Mouse (Mus musculus) telencephalon, adult 2 months (tissue): ENCODE measurements at regions not wholly inside any gene's neighbourhood (a gene's known extent, or its start where the extent isn't known, plus 50 kb on each side); places are given as distances from the start of the nearest gene placed in this dataset.
"Not testable (repeated sequence)": the region's sequence is repeated elsewhere in the genome, so short reads cannot be mapped to it uniquely, and the experiment has no call there.

Experiments
- DNase-seq: peaks from one replicate; pipeline ENCODE4 v3.0.0-alpha.2; 2011; ENCODE audit warnings: low read depth, low spot score

DNA sequence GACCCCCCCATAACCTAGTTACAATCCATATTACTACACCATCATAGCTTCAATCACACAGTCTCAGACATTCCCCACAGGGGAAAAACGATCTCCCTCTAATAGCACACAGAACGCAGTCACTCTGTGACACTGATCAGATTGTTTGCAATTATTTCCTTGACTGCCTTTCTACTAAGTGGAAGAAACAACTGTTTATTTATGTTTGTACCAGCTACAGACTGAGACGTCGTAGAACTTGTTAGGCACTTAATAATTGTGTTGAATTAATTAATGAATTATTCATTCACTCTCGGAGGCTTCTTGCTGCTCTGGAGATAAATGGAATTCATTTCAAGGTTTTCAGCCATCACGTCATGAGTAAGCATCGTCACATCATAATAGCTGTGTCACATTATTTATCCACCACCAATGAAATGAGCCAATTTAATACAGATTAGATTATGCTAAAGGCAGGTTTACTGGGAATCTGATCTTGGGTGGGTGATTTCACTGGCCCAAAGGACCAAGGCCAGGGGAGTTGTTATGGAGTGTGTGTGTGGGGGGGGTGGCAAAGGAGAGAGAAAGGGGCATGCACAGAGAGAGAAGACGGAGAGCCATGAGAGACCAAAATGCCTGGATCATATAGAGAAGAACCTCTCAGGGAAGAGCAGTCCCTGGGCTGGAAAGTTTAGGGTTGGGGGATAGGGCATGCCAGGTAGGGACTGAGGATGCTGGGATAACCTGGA is 355.7 kb upstream of the Zwint start:
- DNase-seq = no peak

DNA sequence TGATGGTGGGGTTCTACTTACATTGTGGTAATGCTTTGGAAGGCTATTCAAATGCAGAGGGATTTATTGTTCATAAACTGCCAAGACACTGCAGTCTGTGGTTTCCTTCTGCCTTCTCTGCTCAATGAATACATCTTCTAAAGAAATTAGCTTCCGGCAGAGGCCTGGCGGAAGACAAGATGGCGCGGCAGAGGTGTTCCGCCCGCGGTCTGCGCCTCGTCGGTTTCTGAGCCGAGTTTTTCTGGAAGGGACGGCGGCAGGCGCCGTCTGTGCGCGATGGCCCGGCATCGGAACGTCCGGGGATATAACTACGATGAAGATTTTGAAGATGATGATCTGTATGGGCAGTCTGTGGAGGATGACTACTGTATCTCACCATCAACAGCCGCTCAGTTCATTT is 345.6 kb upstream of the Zwint start:
- DNase-seq = not testable (repeated sequence)

GRCm38 (mm10) chr10:72318308-72318707 is 336.3 kb upstream of the Zwint start:
- DNase-seq = no peak

GRCm38 (mm10) chr10:72320307-72320706 is 334.3 kb upstream of the Zwint start:
- no peak for DNase-seq

DNA sequence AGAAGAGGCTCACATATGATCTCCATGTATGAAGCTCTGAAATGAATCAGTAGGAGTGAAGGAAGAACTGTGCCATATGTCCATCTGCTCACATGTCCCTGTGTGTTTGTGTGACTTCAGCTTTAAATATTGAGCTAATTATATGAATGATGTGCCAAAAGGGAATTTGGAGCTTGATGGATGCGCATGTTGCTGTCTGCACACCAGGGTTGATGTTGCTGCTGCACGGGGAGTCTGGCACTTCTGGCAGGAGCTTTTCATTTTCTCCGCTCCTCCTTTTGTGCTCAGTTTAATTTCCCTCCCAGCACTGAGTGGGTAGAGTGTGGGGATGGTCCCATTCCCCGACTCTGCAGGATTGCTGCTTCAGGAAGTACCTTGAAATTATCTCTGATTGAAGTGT is 328.0 kb upstream of the Zwint start:
- no peak for DNase-seq

DNA sequence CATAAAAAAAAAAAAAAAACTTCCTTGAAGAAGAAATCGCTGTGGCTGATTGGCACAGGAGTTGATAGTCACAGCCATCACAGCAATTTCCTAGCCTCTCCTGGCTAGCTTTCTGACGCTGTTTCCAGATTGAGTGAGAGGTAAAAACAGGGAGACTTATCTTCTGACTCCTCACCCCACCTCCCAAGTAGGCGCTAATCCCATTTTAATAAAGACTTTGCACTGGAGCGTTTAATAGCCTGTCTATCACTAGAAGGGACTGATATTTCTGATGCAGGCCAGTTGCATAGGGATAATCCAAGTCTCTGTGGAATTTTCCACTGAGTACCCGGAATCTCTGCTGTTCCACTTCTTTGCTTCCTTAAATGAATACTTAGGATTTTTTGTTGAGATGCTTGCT is 307.4 kb upstream of the Zwint start:
- no peak for DNase-seq

- DNase-seq = no peak
Measured at GRCm38 (mm10) chr10:72347949-72348663, 306.5 kb upstream of the Zwint start.

- DNase-seq = peak; percentile 12
Measured at GRCm38 (mm10) chr10:72352810-72353209, 301.8 kb upstream of the Zwint start.

DNA sequence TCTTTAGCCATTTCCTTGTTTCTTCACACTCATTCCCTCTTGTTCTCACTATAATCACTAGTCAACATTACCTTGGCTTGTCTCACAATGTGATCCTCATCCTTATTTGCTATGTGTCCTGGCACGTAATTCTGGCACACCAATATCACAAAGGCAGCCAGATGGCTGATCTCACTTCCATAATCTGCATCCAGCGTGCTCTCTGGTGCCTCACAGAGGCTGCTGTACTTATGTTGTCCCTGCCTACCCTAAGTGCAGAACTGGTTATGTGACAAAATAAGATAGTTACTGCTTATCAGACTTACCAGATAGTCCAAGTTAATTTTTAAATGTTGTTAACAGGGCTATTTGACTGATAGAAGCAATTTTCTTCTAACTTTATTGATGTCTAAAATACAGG is 301.1 kb upstream of the Zwint start:
- DNase-seq = no peak

DNA sequence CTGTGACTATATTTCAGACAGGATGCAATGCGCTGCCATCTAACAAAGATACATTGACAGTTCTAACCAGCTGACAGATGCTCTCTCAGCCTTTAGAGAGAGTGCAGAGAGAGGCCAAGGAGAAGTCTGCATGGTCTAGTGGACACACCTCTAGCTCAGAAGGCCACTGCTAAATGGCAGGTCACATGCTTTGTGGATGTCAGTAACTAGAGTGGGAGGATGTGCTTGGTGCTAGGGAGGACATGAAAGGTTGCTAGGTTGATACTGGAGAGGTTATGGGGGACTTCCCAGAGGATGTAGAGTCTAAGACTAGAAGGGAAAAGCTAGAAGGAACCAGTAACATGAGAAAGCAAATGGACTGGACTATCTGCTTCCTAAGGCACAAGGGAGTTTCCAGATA is 271.3 kb upstream of the Zwint start:
- no peak for DNase-seq

- DNase-seq = peak; percentile 51
Measured at GRCm38 (mm10) chr10:72384826-72385225, 269.8 kb upstream of the Zwint start.

DNA sequence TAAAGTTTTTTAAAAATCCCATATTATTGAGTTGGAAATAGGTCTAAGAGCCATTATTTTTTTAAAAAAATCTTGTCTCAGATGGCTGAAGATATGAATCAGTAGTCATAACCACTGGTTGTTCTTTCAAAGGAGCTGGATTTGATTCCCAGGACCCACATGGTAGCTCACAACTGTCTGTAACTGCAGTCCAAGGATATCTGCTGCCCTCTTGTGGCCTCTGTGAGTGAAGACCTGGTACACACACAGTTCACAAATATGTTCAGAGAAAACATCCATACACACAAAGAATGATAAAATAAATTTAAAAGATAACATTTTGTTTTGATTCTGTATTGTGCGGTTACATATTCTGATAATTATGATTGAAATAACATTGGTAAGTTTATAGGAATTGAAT is 263.2 kb upstream of the Zwint start:
- no peak for DNase-seq

DNA sequence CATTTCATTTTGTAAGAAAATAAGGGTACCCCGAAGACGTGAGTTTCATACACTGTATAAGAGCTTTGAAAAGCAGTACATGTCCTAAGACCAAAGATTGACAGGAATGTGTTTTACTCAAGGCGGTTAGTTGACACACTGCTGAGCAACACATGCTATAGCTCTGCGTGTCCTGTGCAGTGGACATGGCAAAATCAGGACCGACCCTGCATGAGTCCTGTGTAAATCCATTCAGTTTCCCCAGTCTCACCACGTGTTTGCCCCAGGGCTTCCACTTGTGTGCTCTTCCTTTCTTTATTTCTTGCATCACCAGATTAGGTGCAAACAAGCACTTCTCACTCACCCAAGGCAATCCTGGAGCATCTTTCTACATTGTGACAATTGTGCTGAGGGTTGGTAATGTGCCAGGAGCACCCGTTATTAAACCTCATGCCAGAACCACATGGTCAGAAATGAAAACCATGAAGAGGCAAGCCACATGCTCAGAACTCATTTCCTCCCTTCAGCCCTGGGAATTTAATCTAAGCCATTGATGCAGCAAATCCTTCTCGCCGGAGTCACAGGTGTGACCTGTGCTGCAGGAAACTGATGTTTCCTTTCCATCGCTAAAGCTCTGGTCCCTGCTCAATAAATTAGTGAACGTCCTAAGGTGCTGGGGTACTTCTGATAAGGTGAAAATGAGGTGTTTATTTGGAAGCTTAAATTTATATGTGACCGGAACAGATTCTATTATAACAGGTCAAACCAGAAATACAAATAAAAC is 261.2 kb upstream of the Zwint start:
- DNase-seq = no peak

DNA sequence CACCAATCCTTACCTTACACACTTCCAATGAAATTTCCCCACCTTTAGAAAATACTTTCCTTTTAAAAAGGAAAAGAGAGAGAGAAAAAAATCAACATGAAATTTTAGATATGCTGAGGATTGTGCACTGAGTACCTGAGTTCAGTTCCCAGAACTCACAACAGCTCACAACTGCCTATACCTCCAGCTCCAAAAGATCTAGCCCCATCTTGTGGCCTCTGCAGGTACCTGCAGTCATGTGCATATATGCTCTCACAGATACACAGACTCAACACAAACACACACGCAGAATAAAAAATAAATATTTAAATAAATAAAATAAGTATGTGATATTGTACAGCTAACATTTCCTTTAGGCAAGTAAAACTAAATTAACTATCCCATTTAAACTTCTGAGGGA is 260.3 kb upstream of the Zwint start:
- no peak for DNase-seq

- no peak for DNase-seq
Measured at GRCm38 (mm10) chr10:72403290-72403689, 251.4 kb upstream of the Zwint start.

- DNase-seq = peak; percentile 36
Measured at GRCm38 (mm10) chr10:72410305-72410704, 244.3 kb upstream of the Zwint start.

GRCm38 (mm10) chr10:72411670-72412069 is 243.0 kb upstream of the Zwint start:
- DNase-seq = no peak

GRCm38 (mm10) chr10:72454629-72455028 is 200.0 kb upstream of the Zwint start:
- no peak for DNase-seq

DNA sequence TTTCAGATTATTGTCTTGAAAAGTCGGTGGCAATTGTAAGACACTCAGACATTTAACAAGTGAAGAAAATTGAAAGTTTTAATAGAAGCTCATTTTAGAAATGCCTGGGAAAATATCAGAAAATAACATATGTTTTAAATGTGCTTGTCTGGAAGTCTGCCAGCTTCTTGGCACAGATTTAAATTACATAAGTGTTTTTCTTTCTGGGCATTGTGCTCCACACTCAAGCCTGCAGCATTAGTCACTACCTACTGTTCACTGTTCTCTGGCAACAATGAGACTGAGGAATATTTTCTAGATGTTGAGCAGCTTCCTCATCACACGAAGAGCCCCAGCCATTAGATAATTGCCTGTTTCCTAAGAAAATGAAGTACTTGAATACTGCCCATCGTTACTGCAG is 170.3 kb upstream of the Zwint start:
- peak; percentile 73 for DNase-seq

- no peak for DNase-seq
Measured at GRCm38 (mm10) chr10:72532431-72532830, 122.2 kb upstream of the Zwint start.

DNA sequence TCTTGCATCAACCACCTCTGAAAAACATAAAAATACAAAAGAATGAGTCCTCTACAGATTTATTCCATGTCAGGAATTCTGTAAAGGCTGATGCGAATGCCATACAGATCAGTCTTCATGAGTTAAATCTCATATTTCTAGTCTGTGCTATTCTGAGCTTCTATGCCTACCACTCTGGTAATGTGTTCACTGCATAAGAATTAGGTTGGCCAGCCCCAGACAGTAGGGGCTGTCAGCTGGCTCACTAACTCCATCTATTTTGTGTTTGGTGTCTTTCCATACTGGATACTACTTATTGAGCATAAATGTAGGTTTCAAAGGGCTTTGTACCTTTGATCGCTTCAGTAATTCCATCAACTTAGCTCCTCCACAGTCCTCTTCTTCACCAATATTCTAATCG is 121.2 kb upstream of the Zwint start:
- no peak for DNase-seq

DNA sequence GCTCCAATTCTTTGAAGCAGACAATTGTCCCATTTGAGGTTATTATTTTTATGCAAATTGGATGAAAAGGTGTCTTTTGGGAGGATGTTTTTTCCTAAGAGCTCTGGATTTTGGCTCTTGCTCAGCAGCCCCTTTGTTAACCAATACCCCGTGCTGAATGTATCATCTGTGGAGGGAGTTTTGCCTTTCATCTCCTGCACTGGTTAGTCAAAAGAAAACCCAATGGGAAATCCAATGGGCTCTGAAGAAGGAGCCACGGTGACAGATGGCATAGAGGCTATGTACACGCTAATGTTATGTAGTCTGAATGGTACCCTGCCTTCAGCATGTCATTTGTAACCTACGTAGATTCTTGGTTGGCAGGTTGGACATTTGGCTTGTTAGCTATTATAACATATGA is 120.8 kb upstream of the Zwint start:
- no peak for DNase-seq

- no peak for DNase-seq
Measured at GRCm38 (mm10) chr10:72549564-72549963, 105.1 kb upstream of the Zwint start.
